Mouse (Mus musculus) heart, embryonic 13.5 days (tissue): ENCODE results near the gene Vdr. TPM values are rescaled to one million over a fixed set of nuclear protein-coding genes. Genes with fewer than 3 reads are reported as not detected.

Experiments
- ATAC-seq: fragments of 200-750 bp; cut with Nextera tagmentation; 2 replicates; pipeline ENCODE4 v1.8.0; 2017; ENCODE audit warnings: moderate TSS enrichment; ENCODE audit not compliant: insufficient number of reproducible peaks, low FRiP score, low TSS enrichment; ENCODE audit errors: extremely low read depth
- H3K27ac ChIP-seq: fragments of 300-500 bp; sonication (generic); replicated peaks from 2 replicates; pipeline ENCODE4 v1.5.1; 2015; ENCODE audit warnings: moderate library complexity, mild to moderate bottlenecking, inconsistent platforms
- H3K27me3 ChIP-seq: fragments of 300-500 bp; sonication (generic); replicated peaks from 2 replicates; pipeline ENCODE4 v1.6.1; 2015; ENCODE audit warnings: mild to moderate bottlenecking, inconsistent platforms
- H3K36me3 ChIP-seq: fragments of 300-500 bp; sonication (generic); 2 replicates; pipeline ENCODE4 v1.6.1; 2015; ENCODE audit warnings: mild to moderate bottlenecking, inconsistent platforms
- H3K4me1 ChIP-seq: fragments of 300-500 bp; sonication (generic); 2 replicates; pipeline ENCODE4 v1.6.1; 2015; ENCODE audit warnings: inconsistent platforms
- H3K4me2 ChIP-seq: fragments of 300-500 bp; sonication (generic); 2 replicates; pipeline ENCODE4 v1.6.1; 2015; ENCODE audit warnings: inconsistent platforms, mild to moderate bottlenecking, moderate library complexity
- H3K4me3 ChIP-seq: fragments of 300-500 bp; sonication (generic); 2 replicates; pipeline ENCODE4 v1.5.1; 2015; ENCODE audit warnings: moderate library complexity, mild to moderate bottlenecking, inconsistent platforms
- H3K9ac ChIP-seq: fragments of 300-500 bp; sonication (generic); 2 replicates; pipeline ENCODE4 v1.6.1; 2015; ENCODE audit warnings: inconsistent platforms, mild to moderate bottlenecking, moderate library complexity
- H3K9me3 ChIP-seq: fragments of 300-500 bp; sonication (generic); 2 replicates; pipeline ENCODE4 v1.6.1; 2016; ENCODE audit warnings: inconsistent platforms
- WGBS: fragments of 180-500 bp; shearing (Covaris S2); methylation state at CpG from one replicate; pipeline ENCODE4 v1.1.7; 2015; ENCODE audit warnings: mixed read lengths; 5-methylcytosine and 5-hydroxymethylcytosine counted together
- polyA plus RNA-seq: library from polyadenylated mRNA; unstranded; fragments of >200 nt; fragmentation: Nextera tagmentation; extraction: Ambion mirVana; gene quantifications from 2 replicates; pipeline ENCODE4 v1.2.1, GENCODE M21; 2015

Vdr gene
- polyA plus RNA-seq, 1 experiment from 2014 or later: 1.1 TPM

GRCm38 (mm10) chr15:97821321-97821982, 89.0 kb downstream of the Vdr start:
- Histone ChIP-seq H3K27ac (peak overlapping the region; percentile 84), H3K4me1 (peaks cover 62% of the 10 kb centered on the region), H3K36me3 (peaks cover 20% of the 10 kb centered on the region; the same call in 1 of the 2 replicates), H3K4me3 (0 out of 2 replicates have a peak overlapping the region, but pooled peaks have one; percentile 1), H3K9ac (peak overlapping the region; percentile 60), H3K27me3 (no peaks in the 10 kb centered on the region), H3K9me3 (no peaks in the 10 kb centered on the region), H3K4me2 (peak overlapping the region; percentile 35)
- 18% methylated on average over 10 of the region's 10 CpGs for WGBS
- ATAC-seq: peak; percentile 35; the same call in 1 of the 2 replicates

GRCm38 (mm10) chr15:97819937-97820336, 90.5 kb downstream of the Vdr start:
- no peak overlapping the region for H3K27ac ChIP-seq
- H3K36me3 ChIP-seq: peaks cover 22% of the 10 kb centered on the region
- no peaks in the 10 kb centered on the region for H3K27me3 ChIP-seq
- no peak overlapping the region for H3K4me3 ChIP-seq
- H3K9ac ChIP-seq: no peak overlapping the region
- whole genome bisulfite sequencing: 80% methylated on average over 9 of the region's 9 CpGs
- peaks cover 54% of the 10 kb centered on the region for H3K4me1 ChIP-seq
- H3K4me2 ChIP-seq: no peak overlapping the region
- no peak for ATAC-seq
- H3K9me3 ChIP-seq: no peaks in the 10 kb centered on the region

DNA sequence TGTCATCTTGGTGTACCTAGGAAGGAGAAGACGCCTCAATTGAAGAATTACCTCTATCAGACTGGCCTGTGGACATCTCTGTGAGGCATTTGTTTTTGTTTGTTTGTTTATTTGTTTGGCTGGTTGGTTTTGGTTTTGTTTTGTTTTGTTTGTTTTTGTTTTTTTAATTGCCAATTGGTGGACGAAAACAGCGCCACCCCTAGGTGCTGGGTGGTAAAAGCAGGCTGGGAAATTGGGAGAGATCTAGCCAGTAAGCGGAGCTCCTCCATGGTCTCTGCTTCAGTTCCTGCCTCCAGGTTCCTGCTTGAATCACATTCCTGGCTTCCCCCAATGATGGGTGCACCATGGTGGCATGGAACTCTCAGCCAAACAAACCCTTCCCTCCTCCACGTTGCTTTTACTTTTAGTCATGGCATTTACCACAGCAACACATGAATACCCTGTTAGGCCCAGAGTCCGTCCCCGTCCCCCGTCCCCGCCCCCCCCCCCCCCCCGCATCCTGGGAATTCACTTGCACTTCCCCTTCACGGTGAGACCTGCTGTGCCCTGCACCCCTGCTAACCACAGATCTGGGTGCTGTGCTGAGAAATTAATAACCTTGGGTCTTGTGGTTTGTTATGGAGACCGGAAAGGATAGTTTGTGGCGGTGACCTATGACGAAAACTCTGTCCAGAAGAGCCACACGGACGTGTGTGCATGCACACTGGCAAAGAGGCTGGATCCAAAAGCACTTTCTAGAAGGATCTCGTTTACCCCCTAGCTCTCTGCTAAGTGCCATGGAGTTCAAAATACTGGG, 94.0 kb downstream of the Vdr start:
- no peak overlapping the region for H3K27ac ChIP-seq
- H3K36me3 ChIP-seq: peaks cover 15% of the 10 kb centered on the region
- WGBS: 81% methylated on average over 17 of the region's 17 CpGs
- ATAC-seq: no peak
- no peaks in the 10 kb centered on the region for H3K9me3 ChIP-seq
- no peak overlapping the region for H3K9ac ChIP-seq
- peaks cover 51% of the 10 kb centered on the region for H3K4me1 ChIP-seq
- no peaks in the 10 kb centered on the region for H3K27me3 ChIP-seq
- no peak overlapping the region for H3K4me3 ChIP-seq
- no peak overlapping the region for H3K4me2 ChIP-seq

GRCm38 (mm10) chr15:97815254-97815653, 95.2 kb downstream of the Vdr start:
- Histone ChIP-seq H3K27ac (peak overlapping the region; percentile 30; the same call in 1 of the 2 replicates), H3K9me3 (no peaks in the 10 kb centered on the region), H3K9ac (peak overlapping the region; percentile 45; the same call in 1 of the 2 replicates), H3K4me1 (peaks cover 39% of the 10 kb centered on the region), H3K27me3 (no peaks in the 10 kb centered on the region), H3K4me3 (no peak overlapping the region), H3K4me2 (no peak overlapping the region), H3K36me3 (peaks cover 19% of the 10 kb centered on the region)
- 85% methylated on average over 4 of the region's 4 CpGs for WGBS
- no peak for ATAC-seq

DNA sequence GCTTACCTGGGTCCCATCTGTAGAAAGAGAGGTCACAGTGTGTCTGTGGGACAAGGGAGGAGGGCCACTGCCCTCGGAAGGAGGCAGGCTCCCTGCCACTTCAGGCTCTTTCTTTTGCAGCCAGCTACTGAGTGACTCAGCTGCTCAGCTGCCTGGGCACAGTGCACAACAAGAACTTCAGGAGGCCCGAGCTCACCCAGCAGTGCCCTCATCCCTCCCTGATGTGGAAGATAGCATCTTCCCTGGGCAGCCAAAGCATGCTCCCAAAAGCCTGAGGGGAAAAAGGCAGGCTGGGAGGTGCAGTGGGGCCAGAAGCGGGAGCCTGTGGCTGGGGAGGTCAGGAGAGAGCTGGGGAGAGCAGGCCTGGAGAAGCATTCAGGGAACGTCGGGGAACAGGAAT, 95.7 kb downstream of the Vdr start:
- WGBS: 51% methylated on average over 5 of the region's 5 CpGs
- Histone ChIP-seq H3K4me3 (no peak overlapping the region), H3K27ac (peak overlapping the region; percentile 30; the same call in 1 of the 2 replicates), H3K4me1 (peaks cover 39% of the 10 kb centered on the region), H3K9ac (peak overlapping the region; percentile 45), H3K9me3 (no peaks in the 10 kb centered on the region), H3K27me3 (no peaks in the 10 kb centered on the region), H3K36me3 (peaks cover 24% of the 10 kb centered on the region), H3K4me2 (no peak overlapping the region)
- no peak for ATAC-seq

GRCm38 (mm10) chr15:97813452-97814204, 96.8 kb downstream of the Vdr start:
- Histone ChIP-seq H3K36me3 (peaks cover 35% of the 10 kb centered on the region), H3K9me3 (no peaks in the 10 kb centered on the region), H3K4me1 (peaks cover 39% of the 10 kb centered on the region), H3K9ac (peak overlapping the region; percentile 57; the same call in 1 of the 2 replicates), H3K4me2 (no peak overlapping the region), H3K27me3 (no peaks in the 10 kb centered on the region), H3K4me3 (no peak overlapping the region), H3K27ac (peak overlapping the region; percentile 40)
- WGBS: 53% methylated on average over 21 of the region's 21 CpGs
- no peak for ATAC-seq

- peak overlapping the region; percentile 57; the same call in 1 of the 2 replicates for H3K9ac ChIP-seq
- 79% methylated on average over 7 of the region's 7 CpGs for WGBS
These were observed 97.6 kb downstream of the Vdr start for GRCm38 (mm10) chr15:97812875-97813274.

GRCm38 (mm10) chr15:97812126-97812525, 98.3 kb downstream of the Vdr start:
- no peak overlapping the region for H3K4me3 ChIP-seq
- H3K27ac ChIP-seq: peak overlapping the region; percentile 65
- no peak for ATAC-seq
- peaks cover 50% of the 10 kb centered on the region for H3K36me3 ChIP-seq
- WGBS: 62% methylated on average over 6 of the region's 6 CpGs
- no peaks in the 10 kb centered on the region for H3K27me3 ChIP-seq
- peaks cover 39% of the 10 kb centered on the region for H3K4me1 ChIP-seq
- no peak overlapping the region for H3K4me2 ChIP-seq
- peak overlapping the region; percentile 57 for H3K9ac ChIP-seq
- H3K9me3 ChIP-seq: no peaks in the 10 kb centered on the region

More at GRCm38 (mm10) chr15:97812875-97813274, 97.6 kb downstream of the Vdr start:
- Histone ChIP-seq H3K4me1 (peaks cover 39% of the 10 kb centered on the region), H3K9me3 (no peaks in the 10 kb centered on the region), H3K27ac (peak overlapping the region; percentile 65; the same call in 1 of the 2 replicates), H3K4me2 (no peak overlapping the region), H3K4me3 (no peak overlapping the region), H3K27me3 (no peaks in the 10 kb centered on the region), H3K36me3 (peaks cover 43% of the 10 kb centered on the region)
- no peak for ATAC-seq

- H3K4me3 ChIP-seq: no peak overlapping the region
- WGBS: 88% methylated on average over 9 of the region's 9 CpGs
- no peaks in the 10 kb centered on the region for H3K9me3 ChIP-seq
- no peak overlapping the region for H3K9ac ChIP-seq
- ATAC-seq: no peak
- peaks cover 58% of the 10 kb centered on the region for H3K36me3 ChIP-seq
- H3K27me3 ChIP-seq: no peaks in the 10 kb centered on the region
- H3K4me2 ChIP-seq: no peak overlapping the region
- H3K4me1 ChIP-seq: peaks cover 39% of the 10 kb centered on the region
- H3K27ac ChIP-seq: no peak overlapping the region
These were observed 99.1 kb downstream of the Vdr start for GRCm38 (mm10) chr15:97811307-97811706.

GRCm38 (mm10) chr15:97810399-97810798, 100.0 kb downstream of the Vdr start:
- Histone ChIP-seq H3K4me2 (no peak overlapping the region), H3K9me3 (no peaks in the 10 kb centered on the region), H3K9ac (no peak overlapping the region), H3K4me1 (peaks cover 36% of the 10 kb centered on the region), H3K36me3 (peaks cover 56% of the 10 kb centered on the region), H3K27ac (no peak overlapping the region), H3K4me3 (no peak overlapping the region), H3K27me3 (no peaks in the 10 kb centered on the region)
- 88% methylated on average over 5 of the region's 5 CpGs for WGBS
- no peak for ATAC-seq

GRCm38 (mm10) chr15:97809942-97810341, 100.5 kb downstream of the Vdr start:
- Histone ChIP-seq H3K4me1 (peaks cover 32% of the 10 kb centered on the region), H3K27me3 (no peaks in the 10 kb centered on the region), H3K9me3 (no peaks in the 10 kb centered on the region), H3K27ac (no peak overlapping the region), H3K4me3 (no peak overlapping the region), H3K36me3 (peaks cover 60% of the 10 kb centered on the region), H3K4me2 (no peak overlapping the region), H3K9ac (no peak overlapping the region)
- no peak for ATAC-seq
- WGBS: 83% methylated on average over 5 of the region's 5 CpGs
